Mouse (Mus musculus) hindbrain, postnatal 0 days (tissue): ENCODE data around the gene Tmem53. TPM values are rescaled to one million over a fixed set of nuclear protein-coding genes. Genes with fewer than 3 reads are reported as not detected.

Experiments used
- ATAC-seq: fragments of 200-750 bp; cut with Nextera tagmentation; 2 replicates; pipeline ENCODE4 v1.8.0; 2017; ENCODE audit warnings: mild to moderate bottlenecking, moderate TSS enrichment, moderate library complexity
- DNase-seq: peaks from one replicate; pipeline ENCODE4 v3.0.0-alpha.2; 2015; ENCODE audit warnings: low spot score
- H3K27ac ChIP-seq: fragments of 300-500 bp; sonication (generic); 2 replicates; pipeline ENCODE4 v1.5.1; 2014; ENCODE audit warnings: mild to moderate bottlenecking
- H3K27me3 ChIP-seq: fragments of 300-500 bp; sonication (generic); 2 replicates; pipeline ENCODE4 v1.6.1; 2014; ENCODE audit warnings: low read length, mixed read lengths; ENCODE audit not compliant: insufficient read depth
- H3K36me3 ChIP-seq: fragments of 300-500 bp; sonication (generic); 2 replicates; pipeline ENCODE4 v1.6.1; 2014; ENCODE audit warnings: low read length, mixed read lengths; ENCODE audit not compliant: insufficient read depth
- H3K4me1 ChIP-seq: fragments of 300-500 bp; sonication (generic); 2 replicates; pipeline ENCODE4 v1.6.1; 2014; ENCODE audit warnings: antibody characterized with exemption, low read length, mixed read lengths; ENCODE audit not compliant: insufficient read depth
- H3K4me2 ChIP-seq: fragments of 300-500 bp; sonication (generic); 2 replicates; pipeline ENCODE4 v1.6.1; 2014; ENCODE audit warnings: low read depth, mild to moderate bottlenecking, low read length, moderate library complexity, mixed read lengths
- H3K4me3 ChIP-seq: fragments of 300-500 bp; sonication (generic); 2 replicates; pipeline ENCODE4 v1.5.1; 2014; ENCODE audit warnings: low read length
- H3K9ac ChIP-seq: fragments of 300-500 bp; sonication (generic); replicated peaks from 2 replicates; pipeline ENCODE4 v1.6.1; 2014; ENCODE audit warnings: mild to moderate bottlenecking, low read length, moderate library complexity, mixed read lengths
- H3K9me3 ChIP-seq: fragments of 300-500 bp; sonication (generic); 2 replicates; pipeline ENCODE4 v1.6.1; 2016; ENCODE audit warnings: low read length, mixed read lengths
- CTCF ChIP-seq: IDR thresholded peaks from 2 replicates; pipeline ENCODE4 v1.5.1; 2016; ENCODE audit warnings: antibody characterized with exemption, control low read depth, low read depth
- whole genome bisulfite sequencing: fragments of 180-500 bp; shearing (Covaris S2); extraction: QIAGEN DNeasy Blood & Tissue Kit; methylation state at CpG from one replicate; pipeline ENCODE4 v1.1.7; 2014; 5-methylcytosine and 5-hydroxymethylcytosine counted together
- polyA plus RNA-seq: library from polyadenylated mRNA; unstranded; fragments of >200 nt; fragmentation: Nextera tagmentation; extraction: Ambion mirVana; gene quantifications from 2 replicates; pipeline ENCODE4 v1.2.1, GENCODE M21; 2015
- total RNA-seq: library from RNA; depleted of rRNA; stranded (reverse); fragments of >200 nt; gene quantifications from 2 replicates; pipeline ENCODE4 v1.2.3, GENCODE M21; 2014

Gene Tmem53
- total and polyA plus RNA-seq, 2 experiments from 2014 or later, result 14.0 to 16.5 TPM

DNA sequence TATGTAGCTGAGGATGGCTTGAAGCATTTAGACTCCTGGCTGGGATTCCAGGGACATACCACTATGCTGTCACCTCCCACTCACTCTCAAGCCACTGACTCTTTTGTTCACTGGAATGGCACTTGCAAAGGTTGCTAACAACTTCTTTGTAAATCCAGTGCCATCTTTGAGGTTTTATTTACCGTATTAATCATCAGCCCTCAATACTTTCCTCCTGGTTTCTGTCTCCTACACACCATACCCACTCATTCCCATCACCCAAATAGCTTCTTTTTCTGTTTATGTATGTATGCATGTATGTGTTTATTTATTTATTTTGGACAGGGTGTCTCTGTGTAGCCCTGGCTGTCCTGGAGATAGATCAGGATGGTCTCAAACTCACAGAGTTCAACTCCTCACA lies 769 bp upstream of the Tmem53 start:
- H3K4me2 ChIP-seq, result peak overlapping the region; percentile 76; the same call in 1 of the 2 replicates
- no peak overlapping the region for H3K9ac ChIP-seq
- H3K27me3 ChIP-seq, result no peaks in the 10 kb centered on the region
- WGBS, result 67% methylated on average over 1 of the region's 1 CpGs
- H3K27ac ChIP-seq, result no peak overlapping the region
- peaks cover 12% of the 10 kb centered on the region; the same call in 1 of the 2 replicates for H3K4me1 ChIP-seq
- no peak for TF ChIP-seq CTCF
- no peaks in the 10 kb centered on the region for H3K9me3 ChIP-seq
- DNase-seq (no peak), ATAC-seq (no peak)
- H3K36me3 ChIP-seq, result no peaks in the 10 kb centered on the region
- H3K4me3 ChIP-seq, result no peak overlapping the region

DNA sequence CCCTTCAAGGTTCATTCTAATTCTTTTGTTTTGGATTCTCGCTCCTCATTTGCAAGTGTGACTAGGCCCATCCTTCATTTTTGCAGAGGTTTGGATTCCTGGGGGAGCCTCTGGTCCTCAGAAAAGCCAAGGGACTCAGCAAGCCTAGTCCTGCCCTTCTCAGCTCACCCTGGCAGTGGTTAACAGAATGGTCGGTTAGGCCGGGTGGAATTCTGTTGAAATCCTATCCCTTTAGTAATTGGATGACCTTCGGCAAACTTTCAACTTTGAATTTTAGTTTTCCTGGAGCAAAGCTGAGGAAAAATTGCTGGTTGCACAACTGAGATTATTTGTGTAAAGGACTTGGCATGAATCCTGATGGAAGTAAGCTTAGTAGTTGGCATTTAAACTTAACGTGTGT lies 600 bp downstream of the Tmem53 start:
- Histone ChIP-seq H3K4me3 (peak overlapping the region; percentile 57), H3K27me3 (no peaks in the 10 kb centered on the region), H3K36me3 (no peaks in the 10 kb centered on the region), H3K27ac (peak overlapping the region; percentile 68), H3K4me2 (peak overlapping the region; percentile 76), H3K4me1 (peaks cover 12% of the 10 kb centered on the region; the same call in 1 of the 2 replicates), H3K9me3 (no peaks in the 10 kb centered on the region), H3K9ac (peak overlapping the region; percentile 73)
- 25% methylated on average over 5 of the region's 5 CpGs for WGBS
- no peak for TF ChIP-seq CTCF
- DNase-seq (no peak), ATAC-seq (no peak)

GRCm38 (mm10) chr4:117252755-117253154 lies 1.0 kb downstream of the Tmem53 start:
- Histone ChIP-seq H3K4me3 (no peak overlapping the region), H3K27me3 (no peaks in the 10 kb centered on the region), H3K4me1 (peaks cover 12% of the 10 kb centered on the region; the same call in 1 of the 2 replicates), H3K27ac (0 out of 2 replicates have a peak overlapping the region, but pooled peaks have one; percentile 68), H3K4me2 (peak overlapping the region; percentile 76), H3K36me3 (no peaks in the 10 kb centered on the region), H3K9me3 (no peaks in the 10 kb centered on the region), H3K9ac (no peak overlapping the region)
- ATAC-seq, result no peak
- DNase-seq, result no peak
- WGBS, result 90% methylated on average over 5 of the region's 5 CpGs
- no peak for TF ChIP-seq CTCF

- Histone ChIP-seq H3K9ac (no peak overlapping the region), H3K4me1 (peaks cover 12% of the 10 kb centered on the region; the same call in 1 of the 2 replicates), H3K27me3 (no peaks in the 10 kb centered on the region), H3K4me3 (no peak overlapping the region), H3K9me3 (no peaks in the 10 kb centered on the region), H3K4me2 (no peak overlapping the region), H3K27ac (no peak overlapping the region), H3K36me3 (no peaks in the 10 kb centered on the region)
- ATAC-seq, result no peak
- WGBS, result 61% methylated on average over 12 of the region's 12 CpGs
- no peak for DNase-seq
- no peak for TF ChIP-seq CTCF
Observed at GRCm38 (mm10) chr4:117253218-117254016, 1.7 kb downstream of the Tmem53 start.

DNA sequence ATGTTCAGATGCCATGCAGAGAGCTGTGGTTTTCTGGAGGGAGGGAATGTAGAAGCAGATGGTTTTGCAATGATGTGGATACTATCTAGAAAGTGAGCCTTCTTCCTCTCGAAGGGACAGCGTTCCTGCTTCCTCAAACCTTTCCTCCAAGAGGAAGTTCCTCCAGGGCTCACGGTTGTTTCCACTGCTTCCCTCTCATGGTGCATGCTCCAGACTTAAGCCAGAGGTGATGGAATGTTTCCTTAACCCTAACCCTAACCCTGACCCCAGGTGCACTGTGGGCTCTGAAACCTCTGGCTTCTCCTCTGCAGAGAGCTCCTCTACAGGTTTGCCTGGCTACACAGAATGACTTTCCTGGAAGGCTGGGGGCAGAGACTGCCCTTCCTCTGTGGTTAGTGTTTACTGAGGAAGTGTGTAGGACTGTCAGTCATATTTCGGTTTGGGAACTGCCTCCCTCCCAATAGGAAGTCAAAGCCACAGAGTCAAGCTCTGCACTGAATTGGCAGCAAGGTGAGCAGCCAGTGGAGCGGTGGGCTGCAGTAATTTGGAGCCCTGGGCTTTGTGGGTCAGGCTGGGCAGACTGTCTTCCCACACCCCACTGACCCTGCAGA lies 2.4 kb downstream of the Tmem53 start:
- ATAC-seq, result no peak

GRCm38 (mm10) chr4:117254672-117255071 lies 2.9 kb downstream of the Tmem53 start:
- H3K9me3 ChIP-seq, result no peaks in the 10 kb centered on the region
- no peak overlapping the region for H3K4me3 ChIP-seq
- TF ChIP-seq CTCF, result no peak
- WGBS, result 22% methylated on average over 6 of the region's 6 CpGs
- no peak overlapping the region for H3K27ac ChIP-seq
- DNase-seq (peak; percentile 54), ATAC-seq (no peak)
- no peak overlapping the region for H3K9ac ChIP-seq
- no peak overlapping the region for H3K4me2 ChIP-seq
- no peaks in the 10 kb centered on the region for H3K36me3 ChIP-seq
- H3K4me1 ChIP-seq, result peaks cover 12% of the 10 kb centered on the region; the same call in 1 of the 2 replicates
- no peaks in the 10 kb centered on the region for H3K27me3 ChIP-seq

More for the DNA sequence above, 2.4 kb downstream of the Tmem53 start:
- H3K4me2 ChIP-seq, result no peak overlapping the region
- no peaks in the 10 kb centered on the region for H3K27me3 ChIP-seq
- DNase-seq, result peak; percentile 31
- peaks cover 12% of the 10 kb centered on the region; the same call in 1 of the 2 replicates for H3K4me1 ChIP-seq
- no peak overlapping the region for H3K9ac ChIP-seq
- H3K4me3 ChIP-seq, result no peak overlapping the region
- no peaks in the 10 kb centered on the region for H3K36me3 ChIP-seq
- WGBS, result 69% methylated on average over 5 of the region's 5 CpGs
- TF ChIP-seq CTCF, result no peak
- H3K27ac ChIP-seq, result no peak overlapping the region
- H3K9me3 ChIP-seq, result no peaks in the 10 kb centered on the region
